Mouse (Mus musculus) frontal cortex, adult 2 months (tissue): ENCODE results near the gene Zfp54. TPM values are rescaled to one million over a fixed set of nuclear protein-coding genes. Genes with fewer than 3 reads are reported as not detected.

ENCODE experiments used
- polyA plus RNA-seq: library from polyadenylated mRNA; depleted of rRNA; stranded (reverse); fragments of >200 nt; gene quantifications from 2 replicates; pipeline ENCODE4 v1.2.3, GENCODE M21; 2012; rRNA removed

Zfp54 gene
- polyA plus RNA-seq, 1 experiment, result 1.3 TPM

Other genes with a start within 250 kb of the Zfp54 start
- not detected in 2 replicates for gene Vmn1r234, start 197.1 kb upstream of the Zfp54 start, polyA plus RNA-seq
- gene Vmn1r235, start 166.8 kb upstream of the Zfp54 start, polyA plus RNA-seq, result not detected in 2 replicates
- gene Vmn1r236, start 140.3 kb upstream of the Zfp54 start, polyA plus RNA-seq, result not detected in 2 replicates
- not detected in 2 replicates for gene Vmn1r237, start 111.4 kb upstream of the Zfp54 start, polyA plus RNA-seq
- gene Zfp677, start 39.5 kb upstream of the Zfp54 start, polyA plus RNA-seq, result 1.4 and 2.0 TPM in 2 replicates
- 3.0 and 4.2 TPM in 2 replicates for gene Zfp51, start 27.1 kb downstream of the Zfp54 start, polyA plus RNA-seq
- gene Zfp53, start 65.8 kb downstream of the Zfp54 start, polyA plus RNA-seq, result 2.9 and 3.5 TPM in 2 replicates
- gene Zfp52, start 112.3 kb downstream of the Zfp54 start, polyA plus RNA-seq, result 2.8 and 3.4 TPM in 2 replicates
- gene Zfp948, start 143.8 kb downstream of the Zfp54 start, polyA plus RNA-seq, result 10.0 and 12.3 TPM in 2 replicates
- gene Zfp983, start 227.4 kb downstream of the Zfp54 start, polyA plus RNA-seq, result 6.3 and 7.6 TPM in 2 replicates